Mouse (Mus musculus): Measurements from ENCODE around the gene Prkab1.

GRCm38 (mm10) chr5:116026561-116026960, 2.3 kb upstream of the Prkab1 start:
- TF ChIP-seq GATA1 (IDR thresholded peaks at IDR 0.05; ENCODE audit: low read length) (peak; percentile 97), TAL1 (IDR thresholded peaks at IDR 0.05; ENCODE audit: low read length) (peak; percentile 98)
